Mouse (Mus musculus): Measurements from ENCODE around the gene Fam213a. TPM values are rescaled to one million over a fixed set of nuclear protein-coding genes. Genes with fewer than 3 reads are reported as not detected.
"Not testable (repeated sequence)": the region's sequence is repeated elsewhere in the genome, so short reads cannot be mapped to it uniquely, and the experiment has no call there.

Fam213a gene
- polyA plus RNA-seq (2015; fragmentation: Nextera tagmentation; extraction: Ambion mirVana) = 78.5 and 81.6 TPM in 2 replicates

- H3K36me3 ChIP-seq = no peaks in the 10 kb centered on the region
- peak; percentile 99 for ATAC-seq (ENCODE audit: low FRiP score)
These were observed at the start of gene Fam213a for GRCm38 (mm10) chr14:41013630-41014613. Fam213a (minus strand) TSS chr14:41013788.

GRCm38 (mm10) chr14:41053190-41053589, 39.6 kb upstream of the Fam213a start:
- ATAC-seq (ENCODE audit: low FRiP score); H3K36me3 ChIP-seq: not testable (repeated sequence)
- WGBS = 51% methylated on average over 3 of the region's 4 CpGs

More at GRCm38 (mm10) chr14:41013630-41014613, at the start of gene Fam213a:
- Histone ChIP-seq H3K27me3 (no peaks in the 10 kb centered on the region), H3K9ac (peak within 1 kb of the TSS; percentile 90), H3K27ac (peak within 1 kb of the TSS; percentile 87), H3K9me3 (no peaks in the 10 kb centered on the region), H3K4me3 (peak within 1 kb of the TSS; percentile 61), H3K4me1 (replicated peaks) (peaks cover 15% of the 10 kb centered on the region), H3K4me2 (peak within 1 kb of the TSS; percentile 74)
- WGBS = 4% methylated on average over 32 of the region's 32 CpGs

GRCm38 (mm10) chr14:41052481-41052880, 38.9 kb upstream of the Fam213a start:
- Histone ChIP-seq H3K9me3 (no peaks in the 10 kb centered on the region), H3K27ac (no peak overlapping the region), H3K27me3 (no peaks in the 10 kb centered on the region), H3K4me1 (replicated peaks) (no peaks in the 10 kb centered on the region), H3K4me2 (no peak overlapping the region), H3K9ac (no peak overlapping the region), H3K36me3 (no peaks in the 10 kb centered on the region), H3K4me3 (no peak overlapping the region)
- ATAC-seq (ENCODE audit: low FRiP score) = no peak
- 80% methylated on average over 5 of the region's 5 CpGs for WGBS

More at GRCm38 (mm10) chr14:41053190-41053589, 39.6 kb upstream of the Fam213a start:
- not testable (repeated sequence) for H3K4me2 ChIP-seq; H3K27me3 ChIP-seq; H3K27ac ChIP-seq; H3K9me3 ChIP-seq; H3K9ac ChIP-seq; H3K4me1 ChIP-seq (replicated peaks); H3K4me3 ChIP-seq

GRCm38 (mm10) chr14:41050471-41050870, 36.9 kb upstream of the Fam213a start:
- no peak for ATAC-seq (ENCODE audit: low FRiP score)
- 84% methylated on average over 6 of the region's 6 CpGs for WGBS
- no peak overlapping the region for H3K4me2 ChIP-seq
- no peak overlapping the region for H3K4me3 ChIP-seq
- no peaks in the 10 kb centered on the region for H3K9me3 ChIP-seq
- H3K4me1 ChIP-seq (replicated peaks) = no peaks in the 10 kb centered on the region
- H3K27me3 ChIP-seq = no peaks in the 10 kb centered on the region
- no peak overlapping the region for H3K27ac ChIP-seq
- no peak overlapping the region for H3K9ac ChIP-seq
- no peaks in the 10 kb centered on the region for H3K36me3 ChIP-seq

- H3K9me3 ChIP-seq = no peaks in the 10 kb centered on the region
- no peak overlapping the region for H3K4me3 ChIP-seq
- no peaks in the 10 kb centered on the region for H3K27me3 ChIP-seq
- no peak for ATAC-seq (ENCODE audit: low FRiP score)
- H3K9ac ChIP-seq = no peak overlapping the region
- no peak overlapping the region for H3K27ac ChIP-seq
- no peak overlapping the region for H3K4me2 ChIP-seq
- 67% methylated on average over 2 of the region's 2 CpGs for WGBS
- no peaks in the 10 kb centered on the region for H3K36me3 ChIP-seq
- H3K4me1 ChIP-seq (replicated peaks) = no peaks in the 10 kb centered on the region
These were observed 33.8 kb upstream of the Fam213a start for GRCm38 (mm10) chr14:41047402-41047801.

GRCm38 (mm10) chr14:41035146-41035798, 21.7 kb upstream of the Fam213a start:
- Histone ChIP-seq H3K36me3 (no peaks in the 10 kb centered on the region), H3K4me3 (no peak overlapping the region), H3K4me1 (replicated peaks) (no peaks in the 10 kb centered on the region), H3K27me3 (no peaks in the 10 kb centered on the region), H3K9me3 (no peaks in the 10 kb centered on the region), H3K27ac (no peak overlapping the region), H3K9ac (no peak overlapping the region), H3K4me2 (no peak overlapping the region)
- 36% methylated on average over 6 of the region's 6 CpGs for WGBS
- ATAC-seq (ENCODE audit: low FRiP score) = peak; percentile 57; the same call in 1 of the 2 replicates

- Histone ChIP-seq H3K4me1 (replicated peaks) (no peaks in the 10 kb centered on the region), H3K36me3 (no peaks in the 10 kb centered on the region), H3K27ac (no peak overlapping the region), H3K4me2 (no peak overlapping the region), H3K9me3 (no peaks in the 10 kb centered on the region), H3K9ac (no peak overlapping the region), H3K4me3 (no peak overlapping the region), H3K27me3 (no peaks in the 10 kb centered on the region)
- WGBS = 58% methylated on average over 13 of the region's 13 CpGs
- peak; percentile 57; the same call in 1 of the 2 replicates for ATAC-seq (ENCODE audit: low FRiP score)
These were observed 19.8 kb upstream of the Fam213a start for GRCm38 (mm10) chr14:41033135-41034110.

GRCm38 (mm10) chr14:41030989-41031513, 17.5 kb upstream of the Fam213a start:
- no peak overlapping the region for H3K9ac ChIP-seq
- H3K4me2 ChIP-seq = no peak overlapping the region
- ATAC-seq (ENCODE audit: low FRiP score) = no peak
- H3K4me1 ChIP-seq (replicated peaks) = no peaks in the 10 kb centered on the region
- no peaks in the 10 kb centered on the region for H3K27me3 ChIP-seq
- H3K9me3 ChIP-seq = no peaks in the 10 kb centered on the region
- H3K4me3 ChIP-seq = no peak overlapping the region
- 85% methylated on average over 6 of the region's 6 CpGs for WGBS
- no peaks in the 10 kb centered on the region for H3K36me3 ChIP-seq
- no peak overlapping the region for H3K27ac ChIP-seq

GRCm38 (mm10) chr14:41029303-41029702, 15.7 kb upstream of the Fam213a start:
- H3K36me3 ChIP-seq = no peaks in the 10 kb centered on the region
- no peaks in the 10 kb centered on the region for H3K4me1 ChIP-seq (replicated peaks)
- H3K9ac ChIP-seq = no peak overlapping the region
- no peak for ATAC-seq (ENCODE audit: low FRiP score)
- H3K27me3 ChIP-seq = no peaks in the 10 kb centered on the region
- H3K9me3 ChIP-seq = no peaks in the 10 kb centered on the region
- no peak overlapping the region for H3K4me3 ChIP-seq
- H3K27ac ChIP-seq = no peak overlapping the region
- 80% methylated on average over 4 of the region's 4 CpGs for WGBS
- H3K4me2 ChIP-seq = no peak overlapping the region

- Histone ChIP-seq H3K4me1 (replicated peaks) (no peaks in the 10 kb centered on the region), H3K4me3 (no peak overlapping the region), H3K9me3 (no peaks in the 10 kb centered on the region), H3K36me3 (no peaks in the 10 kb centered on the region), H3K9ac (no peak overlapping the region), H3K27ac (no peak overlapping the region), H3K27me3 (no peaks in the 10 kb centered on the region), H3K4me2 (no peak overlapping the region)
- WGBS = 88% methylated on average over 7 of the region's 7 CpGs
- no peak for ATAC-seq (ENCODE audit: low FRiP score)
These were observed 12.2 kb upstream of the Fam213a start for GRCm38 (mm10) chr14:41025594-41026284.

GRCm38 (mm10) chr14:41025087-41025486, 11.5 kb upstream of the Fam213a start:
- H3K9me3 ChIP-seq = no peaks in the 10 kb centered on the region
- H3K9ac ChIP-seq = no peak overlapping the region
- no peak for ATAC-seq (ENCODE audit: low FRiP score)
- H3K36me3 ChIP-seq = no peaks in the 10 kb centered on the region
- H3K4me3 ChIP-seq = no peak overlapping the region
- 94% methylated on average over 2 of the region's 2 CpGs for WGBS
- H3K27ac ChIP-seq = no peak overlapping the region
- H3K4me1 ChIP-seq (replicated peaks) = no peaks in the 10 kb centered on the region
- no peaks in the 10 kb centered on the region for H3K27me3 ChIP-seq
- H3K4me2 ChIP-seq = no peak overlapping the region

Data from hindbrain, embryonic 13.5 days (tissue).